Mouse (Mus musculus): ENCODE data around the gene Samd4b. TPM values are rescaled to one million over a fixed set of nuclear protein-coding genes. Genes with fewer than 3 reads are reported as not detected.

Gene Samd4b
- polyA plus RNA-seq, 2 experiments, result 4.5 to 12.0 TPM

DNA sequence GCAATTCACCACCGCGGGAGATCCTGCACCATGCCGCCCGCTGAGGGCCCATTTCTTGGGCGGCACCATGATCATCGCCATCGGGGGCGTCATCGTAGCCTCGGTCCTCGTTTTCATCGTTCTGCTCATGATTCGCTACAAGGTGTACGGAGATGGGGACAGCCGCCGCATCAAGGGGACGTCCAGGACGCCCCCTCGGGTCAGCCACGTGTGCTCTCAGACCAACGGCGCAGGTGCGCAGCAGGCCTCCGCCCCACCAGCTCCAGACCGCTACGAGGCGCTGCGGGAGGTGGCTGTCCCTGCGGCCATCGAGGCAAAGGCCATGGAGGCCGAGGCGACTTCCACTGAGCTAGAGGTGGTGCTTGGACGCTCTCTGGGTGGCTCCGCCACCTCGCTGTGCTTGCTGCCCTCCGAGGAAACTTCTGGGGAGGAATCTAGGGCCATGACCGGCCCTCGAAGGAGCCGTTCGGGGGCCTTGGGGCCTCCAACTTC is 131.2 kb downstream of the Samd4b start:
- peak overlapping the region; percentile 68 for H3K4me2 ChIP-seq (ENCODE audit: low read depth)
- WGBS (ENCODE audit: insufficient replicate concordance), result 48% methylated on average over 39 of the region's 40 CpGs
- peaks cover 13% of the 10 kb centered on the region; the same call in 1 of the 2 replicates for H3K27me3 ChIP-seq (ENCODE audit: control insufficient read depth, insufficient read depth, low read length)
- peak overlapping the region in 1 of 2 experiments; percentile 47; a peak in 2 of 4 replicates for H3K4me3 ChIP-seq (ENCODE audit: insufficient read depth in 1 of 2, low read depth in 2 of 2, low read length in 2 of 2)
- H3K36me3 ChIP-seq (replicated peaks; ENCODE audit: control insufficient read depth, insufficient read depth, low read depth), result no peaks in the 10 kb centered on the region
- H3K9ac ChIP-seq (replicated peaks), result no peak overlapping the region
- no peak overlapping the region for H3K27ac ChIP-seq
- TF ChIP-seq EP300 (IDR thresholded peaks at IDR 0.05; ENCODE audit: low read depth), result no peak
- no peak for TF ChIP-seq CTCF (IDR thresholded peaks at IDR 0.05; ENCODE audit: low read depth)
- no peak for DNase-seq (ENCODE audit: low read depth in 3 of 3, low spot score in 3 of 3)
- no peaks in the 10 kb centered on the region for H3K4me1 ChIP-seq (replicated peaks; ENCODE audit: control insufficient read depth in 2 of 2, insufficient read depth in 2 of 2, low read length in 1 of 2)
- H3K9me3 ChIP-seq (ENCODE audit: control insufficient read depth, low read length), result no peaks in the 10 kb centered on the region
- no peak for ATAC-seq (ENCODE audit: insufficient read depth)

DNA sequence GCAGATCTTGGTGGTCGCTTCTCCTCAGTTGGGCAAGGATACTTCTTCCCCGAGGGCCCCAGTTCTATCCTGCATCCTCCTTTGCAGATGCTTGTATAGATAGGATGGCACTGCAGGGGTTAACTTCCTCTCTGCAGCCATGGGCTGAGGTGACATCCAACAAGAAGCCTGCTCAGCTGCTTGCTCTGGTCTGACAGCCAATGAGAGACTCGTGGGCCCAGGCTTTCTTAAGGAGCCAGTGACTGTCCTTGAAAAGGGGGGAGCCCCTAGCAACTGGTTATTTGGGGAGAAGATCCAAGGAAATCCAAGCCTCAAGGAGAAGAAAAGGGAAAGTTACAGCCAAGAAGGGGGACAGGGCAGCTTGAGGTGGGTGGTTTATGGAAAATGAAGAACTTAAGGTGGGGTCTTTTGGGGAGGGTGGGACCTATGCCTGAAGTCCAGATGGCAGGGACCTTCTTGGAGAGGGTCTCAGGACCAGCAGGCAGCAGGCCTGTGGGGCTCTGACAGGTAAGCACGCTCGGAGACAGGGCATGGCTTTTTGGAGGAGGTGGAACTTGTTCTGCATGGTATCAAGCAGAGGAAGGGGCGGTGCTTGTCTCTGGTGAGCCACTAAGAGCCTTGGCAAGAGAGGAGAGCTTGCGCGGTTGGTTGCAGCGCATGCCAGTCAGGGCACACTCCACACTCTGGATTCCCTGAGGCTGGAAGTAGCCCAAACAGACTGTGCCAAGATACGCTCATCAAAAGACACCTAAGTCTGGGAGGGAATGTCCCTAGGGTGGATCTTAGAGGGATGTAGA is 133.3 kb downstream of the Samd4b start:
- H3K4me2 ChIP-seq (ENCODE audit: low read depth), result no peak overlapping the region
- no peaks in the 10 kb centered on the region for H3K4me1 ChIP-seq (replicated peaks; ENCODE audit: control insufficient read depth in 2 of 2, insufficient read depth in 2 of 2, low read length in 1 of 2)
- no peaks in the 10 kb centered on the region for H3K36me3 ChIP-seq (replicated peaks; ENCODE audit: control insufficient read depth, insufficient read depth, low read depth)
- no peak overlapping the region for H3K27ac ChIP-seq
- no peak overlapping the region for H3K4me3 ChIP-seq (ENCODE audit: insufficient read depth in 1 of 2, low read depth in 2 of 2, low read length in 2 of 2)
- DNase-seq (ENCODE audit: low read depth in 3 of 3, low spot score in 3 of 3) (peak in 2 of 3 experiments; percentile 28), ATAC-seq (ENCODE audit: insufficient read depth) (peak; percentile 48; the same call in 1 of the 2 replicates)
- WGBS (ENCODE audit: insufficient replicate concordance), result 44% methylated on average over 10 of the region's 10 CpGs
- peaks cover 13% of the 10 kb centered on the region; the same call in 1 of the 2 replicates for H3K27me3 ChIP-seq (ENCODE audit: control insufficient read depth, insufficient read depth, low read length)
- no peak overlapping the region for H3K9ac ChIP-seq (replicated peaks)
- TF ChIP-seq CTCF (IDR thresholded peaks at IDR 0.05; ENCODE audit: low read depth), result no peak
- TF ChIP-seq EP300 (IDR thresholded peaks at IDR 0.05; ENCODE audit: low read depth), result no peak
- H3K9me3 ChIP-seq (ENCODE audit: control insufficient read depth, low read length), result no peaks in the 10 kb centered on the region

DNA sequence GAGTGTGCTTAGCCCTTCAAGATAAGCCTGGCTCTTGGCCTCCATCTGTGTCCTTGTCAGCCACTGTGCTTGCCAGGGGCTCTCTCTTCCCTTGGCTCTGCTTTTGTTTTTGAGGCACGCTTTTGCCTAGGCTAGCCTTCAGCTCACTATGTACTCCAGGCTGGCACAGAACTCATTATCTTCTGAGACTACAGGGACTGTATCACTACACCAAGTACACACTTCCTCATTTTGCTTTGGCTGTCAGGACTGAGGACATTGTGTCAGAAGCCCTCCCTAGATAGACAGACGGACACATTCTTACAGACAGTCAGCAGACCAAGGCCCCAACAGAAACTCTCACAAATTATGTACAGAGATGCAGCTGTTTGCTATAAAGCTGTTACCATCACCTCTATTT is 135.2 kb downstream of the Samd4b start:
- Histone ChIP-seq H3K4me2 (ENCODE audit: low read depth) (no peak overlapping the region), H3K9ac (replicated peaks) (no peak overlapping the region), H3K4me3 (ENCODE audit: insufficient read depth in 1 of 2, low read depth in 2 of 2, low read length in 2 of 2) (no peak overlapping the region), H3K27ac (no peak overlapping the region), H3K4me1 (replicated peaks; ENCODE audit: control insufficient read depth in 2 of 2, insufficient read depth in 2 of 2, low read length in 1 of 2) (no peaks in the 10 kb centered on the region), H3K9me3 (ENCODE audit: control insufficient read depth, low read length) (no peaks in the 10 kb centered on the region), H3K36me3 (replicated peaks; ENCODE audit: control insufficient read depth, insufficient read depth, low read depth) (no peaks in the 10 kb centered on the region), H3K27me3 (ENCODE audit: control insufficient read depth, insufficient read depth, low read length) (peaks cover 11% of the 10 kb centered on the region; the same call in 1 of the 2 replicates)
- TF ChIP-seq CTCF (IDR thresholded peaks at IDR 0.05; ENCODE audit: low read depth), result no peak
- no peak for TF ChIP-seq EP300 (IDR thresholded peaks at IDR 0.05; ENCODE audit: low read depth)
- no peak for ATAC-seq (ENCODE audit: insufficient read depth)
- 58% methylated on average over 2 of the region's 2 CpGs for WGBS (ENCODE audit: insufficient replicate concordance)
- DNase-seq (ENCODE audit: low read depth in 3 of 3, low spot score in 3 of 3), result no peak

DNA sequence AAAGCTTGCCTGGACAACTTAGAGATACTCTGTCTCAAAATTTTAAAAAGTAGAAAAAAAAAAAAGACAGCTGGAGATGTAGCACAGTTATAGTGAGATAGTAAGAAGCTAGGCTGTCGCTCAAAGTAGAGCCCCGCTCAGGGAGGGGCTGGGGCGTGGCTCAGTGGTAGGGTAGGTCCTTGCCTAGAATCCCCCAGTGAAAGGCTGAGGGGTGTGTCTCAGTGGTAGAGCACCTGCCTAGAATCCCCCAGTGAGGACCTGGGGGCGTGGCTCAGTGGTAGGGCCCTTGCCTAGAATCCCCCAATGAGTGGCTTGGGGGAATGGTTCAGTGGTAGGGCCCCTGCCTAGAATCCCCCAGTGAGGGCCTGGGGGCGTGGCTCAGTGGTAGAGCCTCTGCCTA is 137.6 kb downstream of the Samd4b start:
- H3K9ac ChIP-seq (replicated peaks), result no peak overlapping the region
- H3K4me3 ChIP-seq (ENCODE audit: insufficient read depth in 1 of 2, low read depth in 2 of 2, low read length in 2 of 2), result no peak overlapping the region
- H3K9me3 ChIP-seq (ENCODE audit: control insufficient read depth, low read length), result no peaks in the 10 kb centered on the region
- ATAC-seq (ENCODE audit: insufficient read depth) (no peak), DNase-seq (ENCODE audit: low read depth in 3 of 3, low spot score in 3 of 3) (no peak)
- H3K27me3 ChIP-seq (ENCODE audit: control insufficient read depth, insufficient read depth, low read length), result no peaks in the 10 kb centered on the region
- 60% methylated on average over 4 of the region's 5 CpGs for WGBS (ENCODE audit: insufficient replicate concordance)
- no peak overlapping the region for H3K27ac ChIP-seq
- H3K4me1 ChIP-seq (replicated peaks; ENCODE audit: control insufficient read depth in 2 of 2, insufficient read depth in 2 of 2, low read length in 1 of 2), result no peaks in the 10 kb centered on the region
- no peak for TF ChIP-seq CTCF (IDR thresholded peaks at IDR 0.05; ENCODE audit: low read depth)
- no peak for TF ChIP-seq EP300 (IDR thresholded peaks at IDR 0.05; ENCODE audit: low read depth)
- H3K4me2 ChIP-seq (ENCODE audit: low read depth), result no peak overlapping the region
- no peaks in the 10 kb centered on the region for H3K36me3 ChIP-seq (replicated peaks; ENCODE audit: control insufficient read depth, insufficient read depth, low read depth)

DNA sequence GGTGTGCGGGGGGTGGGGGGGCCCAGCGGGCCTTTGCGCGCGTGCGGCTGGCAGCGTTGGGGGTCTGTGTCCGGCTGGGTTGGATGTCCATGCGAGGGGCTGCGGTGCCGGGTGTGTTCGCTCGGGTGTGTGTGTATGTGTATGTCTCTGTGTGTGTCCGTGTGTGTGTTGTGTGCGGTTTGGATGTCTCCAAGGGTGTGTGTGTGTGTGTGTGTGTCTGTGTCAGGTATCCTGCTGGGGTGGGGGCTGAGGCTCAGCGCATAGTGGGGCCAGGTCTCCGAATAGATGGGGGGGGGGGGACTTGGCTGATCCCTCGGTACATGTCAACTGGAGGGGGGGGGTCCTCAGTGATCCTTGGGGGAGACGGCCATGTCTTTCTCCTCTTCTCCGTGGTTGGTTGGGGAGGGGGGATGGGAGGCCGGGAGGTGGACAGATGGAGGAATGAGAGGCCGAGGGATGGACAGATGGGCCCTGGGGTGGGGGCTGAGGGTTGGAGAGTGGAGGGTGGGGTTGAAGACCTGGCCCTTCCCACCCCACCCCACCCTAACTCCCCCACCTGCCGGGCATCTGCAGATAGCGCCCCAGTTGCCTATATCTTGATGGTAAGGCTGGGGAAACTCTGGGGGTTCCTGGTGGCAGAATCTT is 145.5 kb downstream of the Samd4b start:
- no peak for TF ChIP-seq EP300 (IDR thresholded peaks at IDR 0.05; ENCODE audit: low read depth)
- TF ChIP-seq CTCF (IDR thresholded peaks at IDR 0.05; ENCODE audit: low read depth), result no peak
- Histone ChIP-seq H3K4me3 (ENCODE audit: insufficient read depth in 1 of 2, low read depth in 2 of 2, low read length in 2 of 2) (peak overlapping the region; percentile 46 to 56), H3K4me2 (ENCODE audit: low read depth) (peak overlapping the region; percentile 64), H3K27me3 (ENCODE audit: control insufficient read depth, insufficient read depth, low read length) (no peaks in the 10 kb centered on the region), H3K27ac (no peak overlapping the region), H3K9me3 (ENCODE audit: control insufficient read depth, low read length) (no peaks in the 10 kb centered on the region), H3K4me1 (replicated peaks; ENCODE audit: control insufficient read depth in 2 of 2, insufficient read depth in 2 of 2, low read length in 1 of 2) (no peaks in the 10 kb centered on the region), H3K36me3 (replicated peaks; ENCODE audit: control insufficient read depth, insufficient read depth, low read depth) (no peaks in the 10 kb centered on the region), H3K9ac (replicated peaks) (no peak overlapping the region)
- DNase-seq (ENCODE audit: low read depth in 3 of 3, low spot score in 3 of 3) (no peak), ATAC-seq (ENCODE audit: insufficient read depth) (no peak)
- 1% methylated on average over 20 of the region's 24 CpGs for WGBS (ENCODE audit: insufficient replicate concordance)
